Mouse (Mus musculus): Measurements from ENCODE around the gene Icam2. TPM values are rescaled to one million over a fixed set of nuclear protein-coding genes. Genes with fewer than 3 reads are reported as not detected.
A peak's percentile ranks its signal among the peaks of the same experiment; 100 is the strongest.

Gene Icam2
- polyA plus RNA-seq, 2 experiments = 12.1 to 13.0 TPM

GRCm38 (mm10) chr11:106418622-106419196, 30.8 kb upstream of the Icam2 start:
- Histone ChIP-seq H3K9ac (replicated peaks) (no peak overlapping the region), H3K4me1 (replicated peaks; ENCODE audit: control insufficient read depth in 2 of 2, insufficient read depth in 2 of 2, low read length in 1 of 2) (peaks cover 0 to 5% of the 10 kb centered on the region in 2 experiments; a peak in 2 of 4 replicates), H3K27ac (no peak overlapping the region), H3K27me3 (ENCODE audit: control insufficient read depth, insufficient read depth, low read length) (no peaks in the 10 kb centered on the region), H3K36me3 (replicated peaks; ENCODE audit: control insufficient read depth, insufficient read depth, low read depth) (peaks cover 6% of the 10 kb centered on the region), H3K9me3 (ENCODE audit: control insufficient read depth, low read length) (no peaks in the 10 kb centered on the region), H3K4me3 (ENCODE audit: insufficient read depth in 1 of 2, low read depth in 2 of 2, low read length in 2 of 2) (no peak overlapping the region), H3K4me2 (ENCODE audit: low read depth) (no peak overlapping the region)
- DNase-seq (ENCODE audit: low read depth in 3 of 3, low spot score in 3 of 3) = peak; percentile 68 to 75 (median 71)
- peak; percentile 96 for TF ChIP-seq CTCF (IDR thresholded peaks at IDR 0.05; ENCODE audit: low read depth)
- TF ChIP-seq EP300 (IDR thresholded peaks at IDR 0.05; ENCODE audit: low read depth) = no peak
- 48% methylated on average over 4 of the region's 4 CpGs for WGBS (ENCODE audit: insufficient replicate concordance)
- ATAC-seq (ENCODE audit: insufficient read depth) = peak; percentile 64

GRCm38 (mm10) chr11:106417860-106418259, 30.0 kb upstream of the Icam2 start:
- H3K27me3 ChIP-seq (ENCODE audit: control insufficient read depth, insufficient read depth, low read length) = no peaks in the 10 kb centered on the region
- WGBS (ENCODE audit: insufficient replicate concordance) = 51% methylated on average over 2 of the region's 2 CpGs
- no peak for TF ChIP-seq CTCF (IDR thresholded peaks at IDR 0.05; ENCODE audit: low read depth)
- TF ChIP-seq EP300 (IDR thresholded peaks at IDR 0.05; ENCODE audit: low read depth) = no peak
- no peaks in the 10 kb centered on the region for H3K9me3 ChIP-seq (ENCODE audit: control insufficient read depth, low read length)
- H3K4me1 ChIP-seq (replicated peaks; ENCODE audit: control insufficient read depth in 2 of 2, insufficient read depth in 2 of 2, low read length in 1 of 2) = peaks cover 0 to 5% of the 10 kb centered on the region in 2 experiments; a peak in 2 of 4 replicates
- no peak overlapping the region for H3K9ac ChIP-seq (replicated peaks)
- no peak overlapping the region for H3K27ac ChIP-seq
- ATAC-seq (ENCODE audit: insufficient read depth) (no peak), DNase-seq (ENCODE audit: low read depth in 3 of 3, low spot score in 3 of 3) (no peak)
- no peak overlapping the region for H3K4me2 ChIP-seq (ENCODE audit: low read depth)
- H3K36me3 ChIP-seq (replicated peaks; ENCODE audit: control insufficient read depth, insufficient read depth, low read depth) = peaks cover 6% of the 10 kb centered on the region
- no peak overlapping the region for H3K4me3 ChIP-seq (ENCODE audit: insufficient read depth in 1 of 2, low read depth in 2 of 2, low read length in 2 of 2)

GRCm38 (mm10) chr11:106416331-106416730, 28.5 kb upstream of the Icam2 start:
- 62% methylated on average over 3 of the region's 3 CpGs for WGBS (ENCODE audit: insufficient replicate concordance)
- no peak overlapping the region for H3K27ac ChIP-seq
- ATAC-seq (ENCODE audit: insufficient read depth) (no peak), DNase-seq (ENCODE audit: low read depth in 3 of 3, low spot score in 3 of 3) (no peak)
- H3K4me2 ChIP-seq (ENCODE audit: low read depth) = no peak overlapping the region
- H3K36me3 ChIP-seq (replicated peaks; ENCODE audit: control insufficient read depth, insufficient read depth, low read depth) = peaks cover 6% of the 10 kb centered on the region
- TF ChIP-seq CTCF (IDR thresholded peaks at IDR 0.05; ENCODE audit: low read depth) (no peak), EP300 (IDR thresholded peaks at IDR 0.05; ENCODE audit: low read depth) (no peak)
- H3K4me1 ChIP-seq (replicated peaks; ENCODE audit: control insufficient read depth in 2 of 2, insufficient read depth in 2 of 2, low read length in 1 of 2) = peaks cover 0 to 5% of the 10 kb centered on the region in 2 experiments; a peak in 2 of 4 replicates
- H3K9ac ChIP-seq (replicated peaks) = no peak overlapping the region
- H3K27me3 ChIP-seq (ENCODE audit: control insufficient read depth, insufficient read depth, low read length) = no peaks in the 10 kb centered on the region
- no peak overlapping the region for H3K4me3 ChIP-seq (ENCODE audit: insufficient read depth in 1 of 2, low read depth in 2 of 2, low read length in 2 of 2)
- H3K9me3 ChIP-seq (ENCODE audit: control insufficient read depth, low read length) = no peaks in the 10 kb centered on the region

- no peak for TF ChIP-seq EP300 (IDR thresholded peaks at IDR 0.05; ENCODE audit: low read depth)
- no peak for TF ChIP-seq CTCF (IDR thresholded peaks at IDR 0.05; ENCODE audit: low read depth)
- no peak for DNase-seq (ENCODE audit: low read depth in 3 of 3, low spot score in 3 of 3)
- Histone ChIP-seq H3K4me3 (ENCODE audit: insufficient read depth in 1 of 2, low read depth in 2 of 2, low read length in 2 of 2) (no peak overlapping the region), H3K36me3 (replicated peaks; ENCODE audit: control insufficient read depth, insufficient read depth, low read depth) (peaks cover 6% of the 10 kb centered on the region), H3K27me3 (ENCODE audit: control insufficient read depth, insufficient read depth, low read length) (no peaks in the 10 kb centered on the region), H3K9me3 (ENCODE audit: control insufficient read depth, low read length) (no peaks in the 10 kb centered on the region), H3K4me2 (ENCODE audit: low read depth) (no peak overlapping the region), H3K9ac (replicated peaks) (no peak overlapping the region), H3K27ac (no peak overlapping the region), H3K4me1 (replicated peaks; ENCODE audit: control insufficient read depth in 2 of 2, insufficient read depth in 2 of 2, low read length in 1 of 2) (no peaks in the 10 kb centered on the region; a peak in 1 of 4 replicates)
- 75% methylated on average over 3 of the region's 3 CpGs for WGBS (ENCODE audit: insufficient replicate concordance)
- no peak for ATAC-seq (ENCODE audit: insufficient read depth)
Measured at GRCm38 (mm10) chr11:106412641-106413360, 24.9 kb upstream of the Icam2 start.

- WGBS (ENCODE audit: insufficient replicate concordance) = 64% methylated on average over 2 of the region's 2 CpGs
- no peak for TF ChIP-seq EP300 (IDR thresholded peaks at IDR 0.05; ENCODE audit: low read depth)
- no peak for TF ChIP-seq CTCF (IDR thresholded peaks at IDR 0.05; ENCODE audit: low read depth)
- no peak for ATAC-seq (ENCODE audit: insufficient read depth)
- Histone ChIP-seq H3K36me3 (replicated peaks; ENCODE audit: control insufficient read depth, insufficient read depth, low read depth) (peaks cover 8% of the 10 kb centered on the region), H3K4me1 (replicated peaks; ENCODE audit: control insufficient read depth in 2 of 2, insufficient read depth in 2 of 2, low read length in 1 of 2) (no peaks in the 10 kb centered on the region; a peak in 1 of 4 replicates), H3K4me2 (ENCODE audit: low read depth) (no peak overlapping the region), H3K27ac (no peak overlapping the region), H3K9me3 (ENCODE audit: control insufficient read depth, low read length) (no peaks in the 10 kb centered on the region), H3K27me3 (ENCODE audit: control insufficient read depth, insufficient read depth, low read length) (no peaks in the 10 kb centered on the region), H3K9ac (replicated peaks) (no peak overlapping the region), H3K4me3 (ENCODE audit: insufficient read depth in 1 of 2, low read depth in 2 of 2, low read length in 2 of 2) (no peak overlapping the region)
- DNase-seq (ENCODE audit: low read depth in 3 of 3, low spot score in 3 of 3) = no peak
Measured at GRCm38 (mm10) chr11:106411157-106411556, 23.3 kb upstream of the Icam2 start.
